Mouse (Mus musculus) liver, postnatal 0 days (tissue): ENCODE measurements around the gene Fam102a. TPM values are rescaled to one million over a fixed set of nuclear protein-coding genes. Genes with fewer than 3 reads are reported as not detected.

ENCODE experiments used
- ATAC-seq: fragments of 200-750 bp; cut with Nextera tagmentation; 2 replicates; pipeline ENCODE4 v1.8.0; 2017; ENCODE audit warnings: mild to moderate bottlenecking, moderate library complexity
- DNase-seq: peaks from one replicate; pipeline ENCODE4 v3.0.0-alpha.2; 2016
- H3K27ac ChIP-seq: fragments of 300-500 bp; sonication (generic); 2 replicates; pipeline ENCODE4 v1.5.1; 2014; ENCODE audit warnings: antibody characterized with exemption, moderate library complexity, mild to moderate bottlenecking, low read depth
- H3K27me3 ChIP-seq: fragments of 300-500 bp; sonication (generic); 2 replicates; pipeline ENCODE4 v1.6.1; 2014; ENCODE audit warnings: low read length, control low read depth, mixed read lengths; ENCODE audit not compliant: insufficient read depth
- H3K36me3 ChIP-seq: fragments of 300-500 bp; sonication (generic); replicated peaks from 2 replicates; pipeline ENCODE4 v1.6.1; 2014; ENCODE audit warnings: mild to moderate bottlenecking, control low read depth, low read length, moderate library complexity, mixed read lengths; ENCODE audit not compliant: insufficient read depth
- H3K4me1 ChIP-seq: fragments of 300-500 bp; sonication (generic); 2 replicates; pipeline ENCODE4 v1.6.1; 2014; ENCODE audit warnings: antibody characterized with exemption, mild to moderate bottlenecking, control low read depth; ENCODE audit not compliant: insufficient read depth
- H3K4me2 ChIP-seq: fragments of 300-500 bp; sonication (generic); 2 replicates; pipeline ENCODE4 v1.6.1; 2014; ENCODE audit warnings: low read depth, mild to moderate bottlenecking, low read length, moderate library complexity, mixed read lengths
- H3K4me3 ChIP-seq: fragments of 300-500 bp; sonication (generic); 2 replicates; pipeline ENCODE4 v1.5.1; 2014; ENCODE audit warnings: low read depth, low read length
- H3K9ac ChIP-seq: fragments of 300-500 bp; sonication (generic); replicated peaks from 2 replicates; pipeline ENCODE4 v1.6.1; 2014; ENCODE audit warnings: mild to moderate bottlenecking, moderate library complexity
- H3K9me3 ChIP-seq: fragments of 300-500 bp; sonication (generic); 2 replicates; pipeline ENCODE4 v1.6.1; 2016; ENCODE audit warnings: mild to moderate bottlenecking, control low read depth, low read length, mixed read lengths
- CTCF ChIP-seq: sonication (generic); IDR thresholded peaks from 2 replicates; pipeline ENCODE4 v1.5.1; 2016; ENCODE audit warnings: antibody characterized with exemption, low read depth
- EP300 ChIP-seq: IDR thresholded peaks from 2 replicates; pipeline ENCODE4 v1.6.1; 2016; ENCODE audit warnings: antibody characterized with exemption, low read depth, mild to moderate bottlenecking
- WGBS: fragments of 180-500 bp; shearing (Covaris S2); extraction: QIAGEN DNeasy Blood & Tissue Kit; methylation state at CpG from one replicate; pipeline ENCODE4 v1.1.7; 2014; ENCODE audit not compliant: insufficient replicate concordance; 5-methylcytosine and 5-hydroxymethylcytosine counted together
- polyA plus RNA-seq: library from polyadenylated mRNA; unstranded; fragments of >200 nt; fragmentation: Nextera tagmentation; extraction: Ambion mirVana; gene quantifications from 2 replicates; pipeline ENCODE4 v1.2.1, GENCODE M21; 2015

Gene Fam102a
- polyA plus RNA-seq, 1 experiment from 2014 or later = 4.8 TPM

DNA sequence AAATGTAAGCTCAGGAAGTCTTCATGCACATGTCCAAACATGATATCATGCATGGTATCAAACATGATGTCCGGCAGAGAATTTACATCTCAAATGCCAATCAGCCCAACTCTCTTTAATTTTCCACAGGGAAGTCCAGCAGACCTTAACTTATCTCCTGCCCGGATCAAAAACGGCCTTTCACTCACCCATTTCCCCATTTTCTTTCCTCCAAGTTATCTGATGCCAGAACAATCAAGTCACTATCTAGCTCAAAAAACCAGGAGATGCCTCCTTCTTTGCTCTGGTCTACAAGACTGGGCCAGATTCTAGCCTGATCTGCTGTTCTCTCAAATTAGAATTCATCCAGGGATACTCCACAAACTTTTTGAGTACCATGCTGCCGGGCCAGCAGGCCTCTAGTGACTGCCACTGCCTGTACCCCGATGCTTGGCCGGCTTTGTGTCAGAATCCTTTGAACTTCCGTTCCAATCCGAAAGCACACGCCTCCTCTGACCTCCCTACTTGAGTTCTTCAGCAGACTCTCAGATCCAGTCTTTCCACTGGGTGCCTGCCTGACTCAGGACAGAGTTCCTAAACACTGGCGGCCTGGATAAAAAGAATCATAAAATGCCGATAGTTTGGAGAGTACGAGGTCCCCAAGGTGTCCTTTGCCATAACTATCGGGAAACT lies 935 bp upstream of the Fam102a start:
- TF ChIP-seq CTCF (no peak), EP300 (no peak)
- H3K4me2 ChIP-seq = peak overlapping the region; percentile 94
- H3K9ac ChIP-seq = peak overlapping the region; percentile 71
- H3K27me3 ChIP-seq = peaks cover 17% of the 10 kb centered on the region
- WGBS = 12% methylated on average over 13 of the region's 13 CpGs
- peak; percentile 51 for DNase-seq
- H3K4me1 ChIP-seq = peaks cover 39% of the 10 kb centered on the region
- no peak for ATAC-seq
- peak overlapping the region; percentile 73 for H3K4me3 ChIP-seq
- no peaks in the 10 kb centered on the region for H3K36me3 ChIP-seq
- no peaks in the 10 kb centered on the region for H3K9me3 ChIP-seq
- peak overlapping the region; percentile 88 for H3K27ac ChIP-seq

DNA sequence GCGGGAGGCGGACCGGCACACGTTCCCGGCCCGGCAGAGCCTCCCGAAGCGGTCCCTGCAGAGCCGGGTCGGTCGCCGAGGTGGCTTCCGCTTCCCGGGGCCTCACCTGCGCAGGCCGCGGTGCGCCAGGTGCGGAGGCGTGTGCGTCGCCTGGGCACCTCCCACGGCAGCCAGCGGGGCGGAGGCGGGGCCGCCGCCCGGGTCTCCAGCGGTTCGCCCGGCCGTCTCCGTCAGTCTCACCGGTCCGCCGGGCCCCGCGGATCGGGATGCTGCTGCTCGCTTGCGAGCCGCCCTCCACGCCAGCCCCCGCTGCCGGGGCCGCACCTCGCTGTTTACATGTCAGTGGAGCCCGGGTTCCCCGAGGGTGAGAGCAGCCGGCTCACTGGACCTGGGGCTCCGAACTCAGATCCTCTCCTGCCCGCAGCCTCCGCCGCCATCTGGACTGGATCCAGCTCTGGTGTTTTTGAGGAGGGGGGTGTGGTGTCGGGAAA lies 414 bp downstream of the Fam102a start:
- no peaks in the 10 kb centered on the region for H3K9me3 ChIP-seq
- under 1% methylated on average over 55 of the region's 56 CpGs for WGBS
- DNase-seq = peak; percentile 78
- H3K4me3 ChIP-seq = peak overlapping the region; percentile 73
- peak overlapping the region; percentile 88 for H3K27ac ChIP-seq
- no peaks in the 10 kb centered on the region for H3K36me3 ChIP-seq
- no peak for TF ChIP-seq EP300
- no peak for TF ChIP-seq CTCF
- H3K4me2 ChIP-seq = peak overlapping the region; percentile 94
- ATAC-seq = peak; percentile 74
- peaks cover 46% of the 10 kb centered on the region for H3K4me1 ChIP-seq
- H3K9ac ChIP-seq = peak overlapping the region; percentile 78
- peaks cover 17% of the 10 kb centered on the region for H3K27me3 ChIP-seq

DNA sequence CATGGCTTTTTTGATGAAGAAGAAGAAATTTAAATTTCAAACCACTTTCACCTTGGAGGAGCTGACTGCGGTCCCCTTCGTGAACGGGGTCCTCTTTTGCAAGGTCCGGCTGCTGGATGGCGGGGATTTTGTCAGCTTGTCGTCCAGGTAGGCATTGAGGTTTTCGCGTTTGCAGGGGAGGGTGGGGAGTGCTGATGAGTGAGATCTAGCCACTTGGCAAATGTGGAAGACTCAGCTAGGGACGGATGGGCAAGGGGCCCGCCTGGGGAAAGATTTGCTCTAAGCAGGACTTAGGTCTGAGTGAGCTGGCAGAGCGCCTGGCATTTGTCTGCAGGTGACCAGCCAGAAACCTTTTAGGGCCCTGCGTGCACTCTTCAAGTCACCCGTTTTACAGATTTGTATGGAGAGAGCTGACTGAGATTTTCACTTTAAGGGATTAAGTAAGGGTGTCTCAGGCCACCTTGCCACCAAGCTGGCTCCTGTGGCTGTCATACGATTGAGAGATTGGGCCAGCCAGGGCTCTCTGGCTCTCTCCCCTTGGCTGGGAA lies 1.0 kb downstream of the Fam102a start:
- peak overlapping the region; percentile 88 for H3K27ac ChIP-seq
- H3K36me3 ChIP-seq = no peaks in the 10 kb centered on the region
- 4% methylated on average over 14 of the region's 14 CpGs for WGBS
- peak overlapping the region; percentile 78 for H3K9ac ChIP-seq
- peak overlapping the region; percentile 94 for H3K4me2 ChIP-seq
- no peak for ATAC-seq
- H3K4me3 ChIP-seq = peak overlapping the region; percentile 73
- H3K4me1 ChIP-seq = peaks cover 46% of the 10 kb centered on the region
- H3K27me3 ChIP-seq = peaks cover 17% of the 10 kb centered on the region
- TF ChIP-seq EP300 (no peak), CTCF (no peak)
- peak; percentile 29 for DNase-seq
- H3K9me3 ChIP-seq = no peaks in the 10 kb centered on the region

DNA sequence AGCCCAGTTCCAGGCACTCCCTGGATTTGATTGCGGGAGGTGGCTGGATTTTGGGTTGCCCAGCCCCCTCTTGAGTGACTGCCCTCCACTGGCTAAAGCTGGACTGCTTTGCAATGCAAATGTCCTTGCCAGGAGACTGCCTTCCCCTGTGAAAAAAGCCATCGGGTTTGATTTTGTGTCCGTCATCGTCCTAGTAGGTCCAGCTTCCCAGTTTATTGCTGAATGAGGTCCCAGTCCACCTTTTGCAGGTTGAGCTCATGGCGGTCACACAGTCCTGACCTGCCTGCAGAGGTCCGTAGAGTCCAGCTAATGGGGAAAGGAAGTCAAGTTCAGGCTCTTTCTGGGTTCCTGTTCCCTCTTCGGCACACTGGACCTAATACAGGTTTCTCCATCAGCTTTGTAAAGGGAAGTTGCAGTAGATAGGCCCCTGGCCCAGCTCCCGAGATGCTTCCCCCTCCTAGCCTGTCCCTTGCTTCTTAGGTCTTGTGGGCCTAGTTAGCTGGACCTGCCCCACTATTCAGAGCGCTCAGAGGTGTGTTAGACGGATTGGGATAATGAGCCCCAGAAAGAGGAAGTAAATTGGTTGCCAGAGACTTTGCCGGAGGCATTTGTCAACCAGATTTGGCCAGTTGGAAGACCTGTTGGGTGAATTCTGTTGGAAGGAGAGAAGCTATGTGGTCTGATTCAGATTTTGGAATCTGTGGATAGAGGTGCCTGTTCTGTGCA lies 1.7 kb downstream of the Fam102a start:
- peak overlapping the region; percentile 73 for H3K4me3 ChIP-seq
- H3K9ac ChIP-seq = peak overlapping the region; percentile 78
- no peaks in the 10 kb centered on the region for H3K9me3 ChIP-seq
- H3K36me3 ChIP-seq = no peaks in the 10 kb centered on the region
- TF ChIP-seq CTCF = peak; percentile 44; the same call in 1 of the 2 replicates
- TF ChIP-seq EP300 = no peak
- 8% methylated on average over 11 of the region's 11 CpGs for WGBS
- peak overlapping the region; percentile 94 for H3K4me2 ChIP-seq
- DNase-seq (peak; percentile 44), ATAC-seq (no peak)
- peaks cover 17% of the 10 kb centered on the region for H3K27me3 ChIP-seq
- H3K27ac ChIP-seq = peak overlapping the region; percentile 88
- peaks cover 46% of the 10 kb centered on the region for H3K4me1 ChIP-seq

DNA sequence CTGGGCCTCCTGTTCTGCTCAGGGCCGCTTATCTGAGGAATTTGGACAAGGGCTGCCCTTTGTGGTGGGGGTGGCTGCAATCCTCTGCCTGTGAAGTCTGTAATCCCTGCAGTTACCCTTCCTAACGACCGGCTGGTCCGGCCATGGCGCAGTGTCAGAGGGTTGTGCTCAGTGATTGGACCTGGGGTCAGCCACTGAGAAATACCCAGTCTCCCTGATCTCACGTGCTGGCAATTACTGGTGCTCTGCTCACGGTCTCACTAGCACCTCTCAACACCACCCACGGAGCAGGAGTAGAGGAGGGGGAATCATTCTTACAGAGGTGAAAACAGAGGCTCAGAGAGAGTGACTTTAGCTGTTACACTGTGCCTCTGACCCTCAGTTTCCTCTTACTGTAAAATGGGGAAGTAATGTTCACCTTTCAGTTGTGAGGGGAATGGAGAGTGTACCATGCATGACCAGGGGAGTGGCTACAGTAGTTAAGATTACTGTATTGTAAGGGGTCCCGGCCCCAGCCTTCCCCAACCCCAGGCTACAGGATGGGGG lies 2.3 kb downstream of the Fam102a start:
- peak overlapping the region; percentile 88 for H3K27ac ChIP-seq

DNA sequence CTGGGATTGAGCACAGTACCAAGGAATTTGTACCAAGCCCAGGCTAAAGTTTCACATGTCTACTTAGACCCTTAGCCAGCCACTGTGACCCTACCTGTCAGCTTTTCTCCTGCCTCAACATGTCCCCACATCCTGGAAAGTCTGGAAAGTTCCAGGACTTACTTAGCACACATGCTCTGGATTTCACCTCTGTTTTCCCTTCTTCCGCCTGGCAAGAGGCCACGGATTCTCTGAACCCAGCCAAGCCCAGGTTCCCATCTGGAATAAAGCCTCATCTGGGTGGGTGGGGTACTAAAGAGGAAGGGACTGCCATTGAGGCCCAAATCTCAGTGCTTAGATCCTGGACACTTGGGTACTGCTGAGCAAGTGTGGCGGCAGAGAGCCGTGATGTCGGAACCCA lies 2.8 kb downstream of the Fam102a start:
- ATAC-seq (no peak), DNase-seq (no peak)
- Histone ChIP-seq H3K9me3 (no peaks in the 10 kb centered on the region), H3K9ac (peak overlapping the region; percentile 11; the same call in 1 of the 2 replicates), H3K27ac (peak overlapping the region; percentile 88; the same call in 1 of the 2 replicates), H3K27me3 (peaks cover 17% of the 10 kb centered on the region), H3K4me1 (peaks cover 51% of the 10 kb centered on the region), H3K4me3 (peak overlapping the region; percentile 73; the same call in 1 of the 2 replicates), H3K4me2 (peak overlapping the region; percentile 94), H3K36me3 (no peaks in the 10 kb centered on the region)
- 80% methylated on average over 5 of the region's 5 CpGs for WGBS
- TF ChIP-seq EP300 = no peak
- no peak for TF ChIP-seq CTCF

More for the DNA sequence above, 2.3 kb downstream of the Fam102a start:
- H3K27me3 ChIP-seq = peaks cover 17% of the 10 kb centered on the region
- 8% methylated on average over 9 of the region's 9 CpGs for WGBS
- ATAC-seq (no peak), DNase-seq (peak; percentile 53)
- peaks cover 51% of the 10 kb centered on the region for H3K4me1 ChIP-seq
- no peak for TF ChIP-seq EP300
- no peak for TF ChIP-seq CTCF
- no peaks in the 10 kb centered on the region for H3K9me3 ChIP-seq
- H3K4me3 ChIP-seq = peak overlapping the region; percentile 73
- H3K4me2 ChIP-seq = peak overlapping the region; percentile 94
- peak overlapping the region; percentile 78 for H3K9ac ChIP-seq
- H3K36me3 ChIP-seq = no peaks in the 10 kb centered on the region
